ENCODE assay signal across 32 mouse cellular contexts in genomic region chr12:52014494-52015029, GRCm38 (mm10). TPM values are rescaled to one million over a fixed set of nuclear protein-coding genes. Genes with fewer than 3 reads are reported as not detected.
A peak's percentile ranks its signal among the peaks of the same experiment; 100 is the strongest.
DNase-seq lines count a peak whose midpoint lies in the region; ATAC-seq and TF ChIP-seq lines count a peak whose summit lies in the region.
"Had no signal": no experiment of that assay in that cellular context is flagged by ENCODE, and none has a peak within 500 bp of the region (broad histone marks: within the 10 kb centered on the region; RNA-seq: fewer than 3 reads in every experiment).

No protein-coding gene starts in this region.

- H3K36me3 ChIP-seq in forebrain, postnatal 0 days (ENCODE audit: insufficient read depth), result no peaks in the 10 kb centered on the region
- no peaks in the 10 kb centered on the region for H3K36me3 ChIP-seq in forebrain, embryonic 16.5 days (ENCODE audit: control insufficient read depth, insufficient read depth)
- no peaks in the 10 kb centered on the region for H3K36me3 ChIP-seq in limb, embryonic 14.5 days (ENCODE audit: control insufficient read depth, insufficient read depth, low read length)
- no peaks in the 10 kb centered on the region for H3K36me3 ChIP-seq in limb, embryonic 10.5 days
- no peaks in the 10 kb centered on the region for H3K36me3 ChIP-seq in lung, embryonic 16.5 days (ENCODE audit: control insufficient read depth, insufficient read depth, low read length)
- H3K36me3 ChIP-seq: embryonic facial prominence, embryonic 12.5 days; forebrain, embryonic 12.5 days; forebrain, embryonic 15.5 days; G1E; heart, embryonic 10.5 days; heart, embryonic 13.5 days had no signal

- H3K27me3 ChIP-seq in forebrain, postnatal 0 days (ENCODE audit: insufficient read depth, low read length), result no peaks in the 10 kb centered on the region
- no peaks in the 10 kb centered on the region for H3K27me3 ChIP-seq in forebrain, embryonic 16.5 days (replicated peaks; ENCODE audit: control insufficient read depth, insufficient read depth, low read length)
- no peaks in the 10 kb centered on the region for H3K27me3 ChIP-seq in limb, embryonic 14.5 days (ENCODE audit: control insufficient read depth, insufficient read depth, low read length)
- no peaks in the 10 kb centered on the region for H3K27me3 ChIP-seq in limb, embryonic 10.5 days (ENCODE audit: low read depth, poor library complexity, severe bottlenecking)
- H3K27me3 ChIP-seq in lung, embryonic 16.5 days (ENCODE audit: control insufficient read depth, insufficient read depth, low read depth, low read length), result no peaks in the 10 kb centered on the region
- H3K27me3 ChIP-seq: CH12.LX; embryonic facial prominence, embryonic 12.5 days; forebrain, embryonic 12.5 days; forebrain, embryonic 15.5 days; heart, embryonic 13.5 days; Patski had no signal

- DNase-seq in forebrain, postnatal 0 days, result peak; percentile 25
- DNase-seq in limb, embryonic 14.5 days (ENCODE audit: low spot score), result peak; percentile 43
- no peak for DNase-seq in limb, embryonic 10.5 days (ENCODE audit: low spot score)
- DNase-seq in lung, postnatal 4 days, result no peak
- DNase-seq: adrenal gland, postnatal 10 days; B cell, adult 2 months; cerebellum, adult 18-20 months; cerebellum, adult 9-10 months; cerebellum, postnatal 14 days; gastrocnemius, postnatal 10 days; gastrocnemius, postnatal 36 days; heart, adult 2 months; heart, postnatal 14 days; heart, postnatal 4 days had no signal

- H3K9me3 ChIP-seq in forebrain, postnatal 0 days (ENCODE audit: low read length), result no peaks in the 10 kb centered on the region
- H3K9me3 ChIP-seq in forebrain, embryonic 16.5 days (ENCODE audit: control insufficient read depth, low read length), result no peaks in the 10 kb centered on the region
- no peaks in the 10 kb centered on the region for H3K9me3 ChIP-seq in limb, embryonic 14.5 days (ENCODE audit: control insufficient read depth, low read length)
- H3K9me3 ChIP-seq in limb, embryonic 10.5 days (replicated peaks), result no peaks in the 10 kb centered on the region
- H3K9me3 ChIP-seq in lung, embryonic 16.5 days (ENCODE audit: control insufficient read depth, low read length), result no peaks in the 10 kb centered on the region
- H3K9me3 ChIP-seq: embryonic facial prominence, embryonic 12.5 days; forebrain, embryonic 12.5 days; forebrain, embryonic 15.5 days; G1E; heart, embryonic 10.5 days; heart, embryonic 13.5 days had no signal

- TF ChIP-seq POLR2A in limb, embryonic 14.5 days (IDR thresholded peaks at IDR 0.05; ENCODE audit: borderline replicate concordance, extremely low read depth, insufficient read depth, insufficient read length), result no peak

- TF ChIP-seq CTCF in forebrain, postnatal 0 days (IDR thresholded peaks at IDR 0.05; ENCODE audit: low read depth), result no peak

- no peak overlapping the region for H3K9ac ChIP-seq in forebrain, postnatal 0 days
- H3K9ac ChIP-seq in forebrain, embryonic 16.5 days (replicated peaks; ENCODE audit: low read depth, low read length), result no peak overlapping the region
- no peak overlapping the region for H3K9ac ChIP-seq in limb, embryonic 14.5 days (ENCODE audit: low read depth, low read length, severe bottlenecking)
- H3K9ac ChIP-seq in lung, embryonic 16.5 days (ENCODE audit: low read length), result no peak overlapping the region
- H3K9ac ChIP-seq: embryonic facial prominence, embryonic 12.5 days; forebrain, embryonic 12.5 days; forebrain, embryonic 15.5 days; heart, embryonic 13.5 days; hindbrain, embryonic 14.5 days had no signal

- H3K4me2 ChIP-seq in forebrain, postnatal 0 days (ENCODE audit: low read depth), result no peak overlapping the region
- H3K4me2 ChIP-seq in forebrain, embryonic 16.5 days (ENCODE audit: low read length), result no peak overlapping the region
- H3K4me2 ChIP-seq in limb, embryonic 14.5 days (replicated peaks; ENCODE audit: low read depth, low read length, severe bottlenecking), result no peak overlapping the region
- peak overlapping the region; percentile 28; the same call in 1 of the 2 replicates for H3K4me2 ChIP-seq in lung, embryonic 16.5 days (ENCODE audit: low read depth, low read length)
- H3K4me2 ChIP-seq: embryonic facial prominence, embryonic 12.5 days; forebrain, embryonic 12.5 days; forebrain, embryonic 15.5 days; heart, embryonic 13.5 days; hindbrain, embryonic 14.5 days had no signal

- 78% methylated on average over 7 of the region's 7 CpGs for WGBS in forebrain, postnatal 0 days
- WGBS in forebrain, embryonic 16.5 days, result 79% methylated on average over 7 of the region's 7 CpGs
- WGBS in limb, embryonic 14.5 days, result 71% methylated on average over 7 of the region's 7 CpGs
- WGBS in limb, embryonic 10.5 days, result 92% methylated on average over 7 of the region's 7 CpGs
- WGBS in lung, embryonic 16.5 days, result 46% methylated on average over 7 of the region's 7 CpGs

- no peak overlapping the region for H3K27ac ChIP-seq in forebrain, postnatal 0 days (ENCODE audit: low read depth, low read length)
- H3K27ac ChIP-seq in forebrain, embryonic 16.5 days (ENCODE audit: low read length), result no peak overlapping the region
- H3K27ac ChIP-seq in limb, embryonic 14.5 days (replicated peaks; ENCODE audit: low read depth, low read length), result no peak overlapping the region
- H3K27ac ChIP-seq in limb, embryonic 10.5 days, result no peak overlapping the region
- H3K27ac ChIP-seq in lung, embryonic 16.5 days (ENCODE audit: low read length), result peak overlapping the region; percentile 19; the same call in 1 of the 2 replicates
- H3K27ac ChIP-seq: embryonic facial prominence, embryonic 12.5 days; forebrain, embryonic 12.5 days; forebrain, embryonic 15.5 days; heart, adult 2 months; heart, embryonic 10.5 days; heart, embryonic 13.5 days; hindbrain, embryonic 14.5 days; hindbrain, postnatal 0 days had no signal

- H3K4me3 ChIP-seq in forebrain, postnatal 0 days (ENCODE audit: low read depth, low read length), result no peak overlapping the region
- no peak overlapping the region for H3K4me3 ChIP-seq in forebrain, embryonic 16.5 days (replicated peaks; ENCODE audit: low read length)
- no peak overlapping the region for H3K4me3 ChIP-seq in limb, embryonic 14.5 days (replicated peaks; ENCODE audit: low read length)
- H3K4me3 ChIP-seq in limb, embryonic 10.5 days, result no peak overlapping the region
- no peak overlapping the region for H3K4me3 ChIP-seq in lung, embryonic 16.5 days (ENCODE audit: low read length)
- H3K4me3 ChIP-seq: embryonic facial prominence, embryonic 12.5 days; erythroblast, embryonic 14.5 days; forebrain, embryonic 12.5 days; forebrain, embryonic 15.5 days; heart, adult 2 months; heart, embryonic 10.5 days; heart, embryonic 13.5 days had no signal

- no peak for ATAC-seq in forebrain, postnatal 0 days
- ATAC-seq in forebrain, embryonic 16.5 days, result no peak
- ATAC-seq in limb, embryonic 14.5 days (ENCODE audit: low FRiP score, low read depth), result no peak
- ATAC-seq in lung, embryonic 16.5 days (ENCODE audit: low read depth), result peak; percentile 76
- ATAC-seq: forebrain, embryonic 15.5 days; hindbrain, postnatal 0 days; Patski had no signal

- no peaks in the 10 kb centered on the region for H3K4me1 ChIP-seq in forebrain, postnatal 0 days (ENCODE audit: insufficient read depth)
- H3K4me1 ChIP-seq in forebrain, embryonic 16.5 days (replicated peaks; ENCODE audit: control insufficient read depth, insufficient read depth, low read length), result peaks cover 7% of the 10 kb centered on the region
- H3K4me1 ChIP-seq in limb, embryonic 14.5 days (ENCODE audit: control insufficient read depth, insufficient read depth, low read length), result no peaks in the 10 kb centered on the region
- peaks cover 6% of the 10 kb centered on the region for H3K4me1 ChIP-seq in limb, embryonic 10.5 days
- H3K4me1 ChIP-seq in lung, embryonic 16.5 days (replicated peaks; ENCODE audit: control insufficient read depth, insufficient read depth, low read length), result no peaks in the 10 kb centered on the region; the same call in 1 of the 2 replicates
- H3K4me1 ChIP-seq: embryonic facial prominence, embryonic 12.5 days; heart, embryonic 10.5 days had no signal

RNA-seq across cellular contexts. Expression of gene Dtd2, which starts 8.3 kb away (rescaled TPM):
- total RNA-seq in forebrain, postnatal 0 days (2014; rRNA removed), result 16.3 and 17.9 TPM in 2 replicates
- 20.9 and 23.1 TPM in 2 replicates for polyA plus RNA-seq in forebrain, postnatal 0 days (2015; fragmentation: Nextera tagmentation; extraction: Ambion mirVana)
- polyA plus RNA-seq in forebrain, embryonic 16.5 days (2015; fragmentation: Nextera tagmentation; extraction: Ambion mirVana), result 15.7 and 16.0 TPM in 2 replicates
- polyA plus RNA-seq in limb, embryonic 14.5 days (2012; rRNA removed), result 11.4 and 14.6 TPM in 2 replicates
- polyA plus RNA-seq in limb, embryonic 14.5 days (2014; fragmentation: Nextera tagmentation; extraction: Ambion mirVana), result 18.7 and 20.3 TPM in 2 replicates
- 21.1 and 21.4 TPM in 2 replicates for polyA plus RNA-seq in limb, embryonic 10.5 days (2016; fragmentation: Nextera tagmentation; extraction: Ambion mirVana)
- 24.4 and 25.7 TPM in 2 replicates for polyA plus RNA-seq in lung, embryonic 16.5 days (2015; fragmentation: Nextera tagmentation; extraction: Ambion mirVana)

RNA-seq across cellular contexts. Expression of gene Gpr33, which starts 13.3 kb away (rescaled TPM):
- not detected in 2 replicates for total RNA-seq in forebrain, postnatal 0 days (2014; rRNA removed)
- polyA plus RNA-seq in forebrain, postnatal 0 days (2015; fragmentation: Nextera tagmentation; extraction: Ambion mirVana), result not detected in 2 replicates
- not detected in 2 replicates for polyA plus RNA-seq in forebrain, embryonic 16.5 days (2015; fragmentation: Nextera tagmentation; extraction: Ambion mirVana)
- not detected in 2 replicates for polyA plus RNA-seq in limb, embryonic 14.5 days (2012; rRNA removed)
- not detected in 2 replicates for polyA plus RNA-seq in limb, embryonic 14.5 days (2014; fragmentation: Nextera tagmentation; extraction: Ambion mirVana)
- not detected in 2 replicates for polyA plus RNA-seq in limb, embryonic 10.5 days (2016; fragmentation: Nextera tagmentation; extraction: Ambion mirVana)
- not detected in 2 replicates for polyA plus RNA-seq in lung, embryonic 16.5 days (2015; fragmentation: Nextera tagmentation; extraction: Ambion mirVana)
- total RNA-seq: adrenal gland, postnatal 10 days; adrenal gland, postnatal 36 days; CH12.LX; gastrocnemius, adult 18-20 months; gastrocnemius, postnatal 36 days; granulocyte monocyte progenitor cell, adult 5-6 weeks; heart, adult 2 months; heart, postnatal 14 days; heart, postnatal 4 days; hindbrain, postnatal 0 days had no signal
- polyA plus RNA-seq: embryonic facial prominence, embryonic 12.5 days; erythroblast, embryonic 14.5 days; forebrain, embryonic 12.5 days; forebrain, embryonic 15.5 days; G1E; heart, adult 2 months; heart, embryonic 10.5 days; heart, embryonic 13.5 days; heart, embryonic 16.5 days; hindbrain, embryonic 11.5 days; hindbrain, embryonic 14.5 days; hindbrain, postnatal 0 days; Patski had no signal

RNA-seq across cellular contexts. Expression of gene Heatr5a, which starts 43.4 kb away (rescaled TPM):
- 14.5 and 15.0 TPM in 2 replicates for total RNA-seq in forebrain, postnatal 0 days (2014; rRNA removed)
- polyA plus RNA-seq in forebrain, postnatal 0 days (2015; fragmentation: Nextera tagmentation; extraction: Ambion mirVana), result 1.3 and 2.0 TPM in 2 replicates
- polyA plus RNA-seq in forebrain, embryonic 16.5 days (2015; fragmentation: Nextera tagmentation; extraction: Ambion mirVana), result 6.3 and 6.4 TPM in 2 replicates
- 24.8 and 35.9 TPM in 2 replicates for polyA plus RNA-seq in limb, embryonic 14.5 days (2012; rRNA removed)
- polyA plus RNA-seq in limb, embryonic 14.5 days (2014; fragmentation: Nextera tagmentation; extraction: Ambion mirVana), result 14.1 and 14.7 TPM in 2 replicates
- 11.3 and 12.7 TPM in 2 replicates for polyA plus RNA-seq in limb, embryonic 10.5 days (2016; fragmentation: Nextera tagmentation; extraction: Ambion mirVana)
- polyA plus RNA-seq in lung, embryonic 16.5 days (2015; fragmentation: Nextera tagmentation; extraction: Ambion mirVana), result 14.3 and 14.9 TPM in 2 replicates

Comparison
In these comparisons a context has a peak if more than half of its experiments do, and no peak if none do; other contexts are left out.
1. DNase-seq: peak in forebrain, postnatal 0 days (single experiment) and limb, embryonic 14.5 days (single experiment); none in limb, embryonic 10.5 days (single experiment) and lung, postnatal 4 days (0 of 2).